Mouse (Mus musculus): Measurements from ENCODE around the gene Rad51b. TPM values are rescaled to one million over a fixed set of nuclear protein-coding genes. Genes with fewer than 3 reads are reported as not detected.

Rad51b gene
- total RNA-seq, 2 experiments from 2014 or later = 0.62 to 0.64 TPM

- peak; percentile 44 to 58 for DNase-seq
Measured at GRCm38 (mm10) chr12:79531809-79532798, 235.0 kb downstream of the Rad51b start.

GRCm38 (mm10) chr12:79534778-79535177, 237.7 kb downstream of the Rad51b start:
- DNase-seq = no peak

GRCm38 (mm10) chr12:79535532-79536437, 238.7 kb downstream of the Rad51b start:
- DNase-seq = peak; percentile 34 to 39

GRCm38 (mm10) chr12:79540176-79540575, 243.1 kb downstream of the Rad51b start:
- no peak for DNase-seq

- no peak for DNase-seq
Measured at GRCm38 (mm10) chr12:79541581-79541980, 244.5 kb downstream of the Rad51b start.

- DNase-seq = no peak
Measured at GRCm38 (mm10) chr12:79545063-79545462, 248.0 kb downstream of the Rad51b start.

- DNase-seq = peak; percentile 25
Measured at GRCm38 (mm10) chr12:79547556-79547955, 250.5 kb downstream of the Rad51b start.

GRCm38 (mm10) chr12:79548607-79549330, 251.7 kb downstream of the Rad51b start:
- no peak for DNase-seq

- DNase-seq = no peak
Measured at GRCm38 (mm10) chr12:79550049-79550682, 253.1 kb downstream of the Rad51b start.

GRCm38 (mm10) chr12:79551274-79551673, 254.2 kb downstream of the Rad51b start:
- peak in 1 of 2 experiments; percentile 36 for DNase-seq

GRCm38 (mm10) chr12:79553056-79553455, 256.0 kb downstream of the Rad51b start:
- no peak for DNase-seq

GRCm38 (mm10) chr12:79557904-79558303, 260.8 kb downstream of the Rad51b start:
- DNase-seq = no peak

- no peak for DNase-seq
Measured at GRCm38 (mm10) chr12:79558711-79559110, 261.6 kb downstream of the Rad51b start.

- no peak for DNase-seq
Measured at GRCm38 (mm10) chr12:79559410-79560015, 262.4 kb downstream of the Rad51b start.

- DNase-seq = no peak
Measured at GRCm38 (mm10) chr12:79560084-79560699, 263.1 kb downstream of the Rad51b start.

- no peak for DNase-seq
Measured at GRCm38 (mm10) chr12:79560893-79561292, 263.8 kb downstream of the Rad51b start.

GRCm38 (mm10) chr12:79574159-79575040, 277.3 kb downstream of the Rad51b start:
- DNase-seq = no peak

- DNase-seq = no peak
Measured at GRCm38 (mm10) chr12:79575041-79575541, 278.0 kb downstream of the Rad51b start.

- DNase-seq = no peak
Measured at GRCm38 (mm10) chr12:79577525-79577924, 280.4 kb downstream of the Rad51b start.
